9 mouse cellular contexts compared by ENCODE assay signal in the genomic region with DNA sequence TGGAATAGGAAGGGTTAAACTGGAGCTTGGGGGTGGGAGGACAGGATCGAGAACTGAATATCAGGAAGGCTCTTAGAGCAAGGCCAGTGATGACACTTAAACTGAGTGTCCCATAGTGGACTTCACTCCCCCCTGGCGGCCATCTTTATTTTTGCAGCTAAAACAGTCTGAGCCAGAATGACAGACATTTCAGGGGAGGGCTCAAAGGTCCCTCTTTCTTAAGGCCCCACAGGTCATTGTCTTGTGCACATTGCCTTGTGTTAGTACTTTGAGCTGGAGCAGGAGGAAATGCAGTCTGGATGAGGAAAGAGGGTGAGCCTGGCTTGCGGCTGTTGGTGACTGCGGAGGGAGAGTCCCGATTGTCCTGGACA. TPM values are rescaled to one million over a fixed set of nuclear protein-coding genes. Genes with fewer than 3 reads are reported as not detected.
DNase-seq lines count a peak whose midpoint lies in the region; ATAC-seq lines count a peak whose summit lies in the region.
"Had no signal": no experiment of that assay in that cellular context is flagged by ENCODE, and none has a peak within 500 bp of the region (broad histone marks: within the 10 kb centered on the region; RNA-seq: fewer than 3 reads in every experiment).

No protein-coding gene starts in this region.

- ATAC-seq in liver, embryonic 11.5 days (replicated peaks; ENCODE audit: low FRiP score), result no peak
- peak; percentile 60 for ATAC-seq in forebrain, embryonic 14.5 days
- no peak; the same call in 1 of the 2 replicates for ATAC-seq in hindbrain, embryonic 14.5 days (ENCODE audit: low FRiP score)
- ATAC-seq in megakaryocyte-erythroid progenitor cell, adult 5-6 weeks (replicated peaks; ENCODE audit: low FRiP score, low TSS enrichment, poor library complexity, severe bottlenecking), result peak; percentile 72

- H3K4me3 ChIP-seq in liver, embryonic 11.5 days (ENCODE audit: low read depth, low read length), result no peak overlapping the region
- no peak overlapping the region for H3K4me3 ChIP-seq in forebrain, embryonic 14.5 days (ENCODE audit: low read depth, low read length)
- no peak overlapping the region for H3K4me3 ChIP-seq in hindbrain, embryonic 14.5 days (replicated peaks; ENCODE audit: low read length)
- H3K4me3 ChIP-seq: limb, embryonic 12.5 days had no signal

- H3K27me3 ChIP-seq in liver, embryonic 11.5 days (replicated peaks; ENCODE audit: control insufficient read depth, insufficient read depth, low read length), result no peaks in the 10 kb centered on the region
- no peaks in the 10 kb centered on the region for H3K27me3 ChIP-seq in forebrain, embryonic 14.5 days (replicated peaks; ENCODE audit: control insufficient read depth, insufficient read depth, low read length)
- no peaks in the 10 kb centered on the region for H3K27me3 ChIP-seq in hindbrain, embryonic 14.5 days (ENCODE audit: control insufficient read depth, insufficient read depth, low read length)
- H3K27me3 ChIP-seq: limb, embryonic 12.5 days had no signal

- no peak overlapping the region for H3K4me2 ChIP-seq in liver, embryonic 11.5 days
- no peak overlapping the region for H3K4me2 ChIP-seq in forebrain, embryonic 14.5 days (ENCODE audit: low read length)
- no peak overlapping the region for H3K4me2 ChIP-seq in hindbrain, embryonic 14.5 days (replicated peaks)
- H3K4me2 ChIP-seq: limb, embryonic 12.5 days had no signal

- 52% methylated on average over 5 of the region's 5 CpGs for WGBS in liver, embryonic 11.5 days
- WGBS in forebrain, embryonic 14.5 days, result 54% methylated on average over 5 of the region's 5 CpGs
- 45% methylated on average over 5 of the region's 5 CpGs for WGBS in hindbrain, embryonic 14.5 days

- DNase-seq in liver, result peak; percentile 74
- no peak for DNase-seq in liver, embryonic 11.5 days (ENCODE audit: low spot score)
- peak; percentile 74 for DNase-seq in c-Kit-positive CD71-negative TER-119-negative erythroid progenitor cells, embryonic 14.5 days (ENCODE audit: low read depth)
- peak; percentile 77 for DNase-seq in forebrain, embryonic 14.5 days (ENCODE audit: low spot score)
- DNase-seq in hindbrain, embryonic 14.5 days (ENCODE audit: low spot score), result peak; percentile 77
- peak; percentile 69 to 93 for DNase-seq in layer of hippocampus, postnatal 25 days (ENCODE audit: extremely low spot score in 1 of 2, low spot score in 1 of 2)
- DNase-seq in spleen, adult 18-20 months, result peak; percentile 27 to 79

- H3K27ac ChIP-seq in liver, embryonic 11.5 days (ENCODE audit: low read depth, low read length), result no peak overlapping the region
- H3K27ac ChIP-seq in forebrain, embryonic 14.5 days (ENCODE audit: low read depth, low read length), result no peak overlapping the region
- H3K27ac ChIP-seq in hindbrain, embryonic 14.5 days, result no peak overlapping the region
- H3K27ac ChIP-seq: limb, embryonic 12.5 days had no signal

- peaks cover 4% of the 10 kb centered on the region; the same call in 1 of the 2 replicates for H3K4me1 ChIP-seq in liver, embryonic 11.5 days (replicated peaks; ENCODE audit: control insufficient read depth, insufficient read depth, low read length)
- peaks cover 2% of the 10 kb centered on the region; the same call in 1 of the 2 replicates for H3K4me1 ChIP-seq in forebrain, embryonic 14.5 days (ENCODE audit: control insufficient read depth, insufficient read depth, low read length)
- no peaks in the 10 kb centered on the region for H3K4me1 ChIP-seq in hindbrain, embryonic 14.5 days (replicated peaks; ENCODE audit: control insufficient read depth, insufficient read depth, low read length)

- H3K36me3 ChIP-seq in liver, embryonic 11.5 days (ENCODE audit: control insufficient read depth, insufficient read depth, low read length), result no peaks in the 10 kb centered on the region
- H3K36me3 ChIP-seq in forebrain, embryonic 14.5 days (ENCODE audit: control insufficient read depth, insufficient read depth, low read length), result no peaks in the 10 kb centered on the region
- no peaks in the 10 kb centered on the region for H3K36me3 ChIP-seq in hindbrain, embryonic 14.5 days (replicated peaks; ENCODE audit: control insufficient read depth, insufficient read depth)
- H3K36me3 ChIP-seq: limb, embryonic 12.5 days had no signal

- no peak overlapping the region for H3K9ac ChIP-seq in liver, embryonic 11.5 days (ENCODE audit: low read depth, low read length)
- no peak overlapping the region for H3K9ac ChIP-seq in forebrain, embryonic 14.5 days (ENCODE audit: low read length)
- no peak overlapping the region for H3K9ac ChIP-seq in hindbrain, embryonic 14.5 days
- H3K9ac ChIP-seq: limb, embryonic 12.5 days had no signal

- H3K9me3 ChIP-seq in liver, embryonic 11.5 days (ENCODE audit: control insufficient read depth, low read length), result no peaks in the 10 kb centered on the region
- no peaks in the 10 kb centered on the region for H3K9me3 ChIP-seq in forebrain, embryonic 14.5 days (replicated peaks; ENCODE audit: control insufficient read depth, low read length)
- no peaks in the 10 kb centered on the region for H3K9me3 ChIP-seq in hindbrain, embryonic 14.5 days (ENCODE audit: control insufficient read depth, low read length)
- H3K9me3 ChIP-seq: limb, embryonic 12.5 days had no signal

RNA-seq across cellular contexts. Expression of a gene that starts 11.0 kb away (rescaled TPM):
- 24.3 and 25.7 TPM in 2 replicates for polyA plus RNA-seq in liver, embryonic 11.5 days (2014; fragmentation: Nextera tagmentation; extraction: Ambion mirVana)
- polyA plus RNA-seq in forebrain, embryonic 14.5 days (2014; fragmentation: Nextera tagmentation; extraction: Ambion mirVana), result 4.9 and 7.2 TPM in 2 replicates
- polyA plus RNA-seq in hindbrain, embryonic 14.5 days (2014; fragmentation: Nextera tagmentation; extraction: Ambion mirVana), result 8.9 and 10.4 TPM in 2 replicates
- 10 to 100 TPM; 15.2 to 22.4 TPM for total RNA-seq in layer of hippocampus, postnatal 25 days (2021)
- 1.4 and 12.9 TPM in 2 replicates for total RNA-seq in megakaryocyte-erythroid progenitor cell, adult 5-6 weeks (2014; fragmentation: Nextera tagmentation)
- total RNA-seq in megakaryocyte-erythroid progenitor cell, adult 5-6 weeks (2017), result 0.65 and 2.5 TPM in 2 replicates

RNA-seq across cellular contexts. Expression of a gene that starts 20.1 kb away (rescaled TPM):
- 13.1 and 13.2 TPM in 2 replicates for polyA plus RNA-seq in liver, embryonic 11.5 days (2014; fragmentation: Nextera tagmentation; extraction: Ambion mirVana)
- polyA plus RNA-seq in forebrain, embryonic 14.5 days (2014; fragmentation: Nextera tagmentation; extraction: Ambion mirVana), result 39.3 and 44.8 TPM in 2 replicates
- 26.3 and 30.0 TPM in 2 replicates for polyA plus RNA-seq in hindbrain, embryonic 14.5 days (2014; fragmentation: Nextera tagmentation; extraction: Ambion mirVana)
- 10 to 100 TPM; 15.7 TPM for total RNA-seq in layer of hippocampus, postnatal 25 days (2021)
- total RNA-seq in megakaryocyte-erythroid progenitor cell, adult 5-6 weeks (2014; fragmentation: Nextera tagmentation), result not detected in 2 replicates
- 0.69 TPM in 1 of 2 replicates, not detected in the other for total RNA-seq in megakaryocyte-erythroid progenitor cell, adult 5-6 weeks (2017)

Comparison
In these comparisons a context has a peak if more than half of its experiments do, and no peak if none do; other contexts are left out.
1. ATAC-seq: peak in forebrain, embryonic 14.5 days (single experiment) and megakaryocyte-erythroid progenitor cell, adult 5-6 weeks (single experiment); none in liver, embryonic 11.5 days (single experiment) and hindbrain, embryonic 14.5 days (single experiment).